Mouse (Mus musculus): ENCODE measurements around the gene Prrg2. TPM values are rescaled to one million over a fixed set of nuclear protein-coding genes. Genes with fewer than 3 reads are reported as not detected.
A peak's percentile ranks its signal among the peaks of the same experiment; 100 is the strongest.

Prrg2 gene
- polyA plus RNA-seq, 1 experiment from 2014 or later = 17.7 TPM

GRCm38 (mm10) chr7:45083300-45083890 lies 20.9 kb upstream of the Prrg2 start:
- Histone ChIP-seq H3K27ac (0 out of 2 replicates have a peak overlapping the region, but pooled peaks have one; percentile 26), H3K4me1 (peaks cover 13% of the 10 kb centered on the region; the same call in 1 of the 2 replicates), H3K4me3 (0 out of 2 replicates have a peak overlapping the region, but pooled peaks have one; percentile 2), H3K9me3 (no peaks in the 10 kb centered on the region), H3K36me3 (replicated peaks) (peaks cover 59% of the 10 kb centered on the region), H3K27me3 (ENCODE audit: poor library complexity, severe bottlenecking) (no peaks in the 10 kb centered on the region)
- 91% methylated on average over 22 of the region's 22 CpGs for WGBS
- no peak for DNase-seq (ENCODE audit: extremely low spot score, low spot score)

GRCm38 (mm10) chr7:45082401-45083299 lies 20.2 kb upstream of the Prrg2 start:
- Histone ChIP-seq H3K27ac (0 out of 2 replicates have a peak overlapping the region, but pooled peaks have one; percentile 26), H3K9me3 (no peaks in the 10 kb centered on the region), H3K4me1 (peaks cover 13% of the 10 kb centered on the region; the same call in 1 of the 2 replicates), H3K27me3 (ENCODE audit: poor library complexity, severe bottlenecking) (no peaks in the 10 kb centered on the region), H3K36me3 (replicated peaks) (peaks cover 55% of the 10 kb centered on the region), H3K4me3 (no peak overlapping the region)
- no peak for DNase-seq (ENCODE audit: extremely low spot score, low spot score)
- 75% methylated on average over 25 of the region's 25 CpGs for WGBS

- Histone ChIP-seq H3K36me3 (replicated peaks) (peaks cover 55% of the 10 kb centered on the region), H3K27ac (no peak overlapping the region), H3K9me3 (no peaks in the 10 kb centered on the region), H3K4me1 (peaks cover 13% of the 10 kb centered on the region; the same call in 1 of the 2 replicates), H3K4me3 (no peak overlapping the region), H3K27me3 (ENCODE audit: poor library complexity, severe bottlenecking) (no peaks in the 10 kb centered on the region)
- 40% methylated on average over 5 of the region's 5 CpGs for WGBS
- no peak for DNase-seq (ENCODE audit: extremely low spot score, low spot score)
Observed at GRCm38 (mm10) chr7:45081016-45081415, 18.5 kb upstream of the Prrg2 start.

- H3K27me3 ChIP-seq (ENCODE audit: poor library complexity, severe bottlenecking) = no peaks in the 10 kb centered on the region
- no peak overlapping the region for H3K27ac ChIP-seq
- peaks cover 56% of the 10 kb centered on the region for H3K36me3 ChIP-seq (replicated peaks)
- 3% methylated on average over 10 of the region's 10 CpGs for WGBS
- DNase-seq (ENCODE audit: extremely low spot score, low spot score) = peak; percentile 88
- no peaks in the 10 kb centered on the region for H3K9me3 ChIP-seq
- peaks cover 13% of the 10 kb centered on the region; the same call in 1 of the 2 replicates for H3K4me1 ChIP-seq
- H3K4me3 ChIP-seq = no peak overlapping the region
Observed at GRCm38 (mm10) chr7:45079856-45080255, 17.4 kb upstream of the Prrg2 start.

GRCm38 (mm10) chr7:45078513-45078912 lies 16.0 kb upstream of the Prrg2 start:
- H3K27ac ChIP-seq = no peak overlapping the region
- peaks cover 58% of the 10 kb centered on the region for H3K36me3 ChIP-seq (replicated peaks)
- H3K9me3 ChIP-seq = no peaks in the 10 kb centered on the region
- H3K4me1 ChIP-seq = peaks cover 13% of the 10 kb centered on the region; the same call in 1 of the 2 replicates
- H3K4me3 ChIP-seq = no peak overlapping the region
- DNase-seq (ENCODE audit: extremely low spot score, low spot score) = peak; percentile 73
- 41% methylated on average over 9 of the region's 9 CpGs for WGBS
- no peaks in the 10 kb centered on the region for H3K27me3 ChIP-seq (ENCODE audit: poor library complexity, severe bottlenecking)

GRCm38 (mm10) chr7:45077829-45078228 lies 15.4 kb upstream of the Prrg2 start:
- peaks cover 55% of the 10 kb centered on the region for H3K36me3 ChIP-seq (replicated peaks)
- H3K27me3 ChIP-seq (ENCODE audit: poor library complexity, severe bottlenecking) = no peaks in the 10 kb centered on the region
- H3K9me3 ChIP-seq = no peaks in the 10 kb centered on the region
- H3K27ac ChIP-seq = no peak overlapping the region
- DNase-seq (ENCODE audit: extremely low spot score, low spot score) = no peak
- H3K4me3 ChIP-seq = no peak overlapping the region
- 88% methylated on average over 2 of the region's 2 CpGs for WGBS
- peaks cover 12% of the 10 kb centered on the region; the same call in 1 of the 2 replicates for H3K4me1 ChIP-seq

GRCm38 (mm10) chr7:45077322-45077721 lies 14.8 kb upstream of the Prrg2 start:
- no peak overlapping the region for H3K27ac ChIP-seq
- peaks cover 50% of the 10 kb centered on the region for H3K36me3 ChIP-seq (replicated peaks)
- H3K27me3 ChIP-seq (ENCODE audit: poor library complexity, severe bottlenecking) = no peaks in the 10 kb centered on the region
- 89% methylated on average over 14 of the region's 14 CpGs for WGBS
- H3K4me3 ChIP-seq = no peak overlapping the region
- no peak for DNase-seq (ENCODE audit: extremely low spot score, low spot score)
- no peaks in the 10 kb centered on the region for H3K9me3 ChIP-seq
- H3K4me1 ChIP-seq = peaks cover 7% of the 10 kb centered on the region; the same call in 1 of the 2 replicates

- 89% methylated on average over 30 of the region's 30 CpGs for WGBS
- Histone ChIP-seq H3K27me3 (ENCODE audit: poor library complexity, severe bottlenecking) (no peaks in the 10 kb centered on the region), H3K36me3 (replicated peaks) (peaks cover 49% of the 10 kb centered on the region), H3K9me3 (no peaks in the 10 kb centered on the region), H3K27ac (no peak overlapping the region), H3K4me1 (peaks cover 5% of the 10 kb centered on the region; the same call in 1 of the 2 replicates), H3K4me3 (peak overlapping the region; percentile 10)
- DNase-seq (ENCODE audit: extremely low spot score, low spot score) = no peak
Observed at GRCm38 (mm10) chr7:45076501-45076900, 14.0 kb upstream of the Prrg2 start.

- Histone ChIP-seq H3K4me3 (no peak overlapping the region), H3K9me3 (no peaks in the 10 kb centered on the region), H3K4me1 (peaks cover 5% of the 10 kb centered on the region; the same call in 1 of the 2 replicates), H3K27ac (no peak overlapping the region), H3K27me3 (ENCODE audit: poor library complexity, severe bottlenecking) (no peaks in the 10 kb centered on the region), H3K36me3 (replicated peaks) (peaks cover 49% of the 10 kb centered on the region)
- no peak for DNase-seq (ENCODE audit: extremely low spot score, low spot score)
- 92% methylated on average over 4 of the region's 4 CpGs for WGBS
Observed at GRCm38 (mm10) chr7:45075405-45075804, 12.9 kb upstream of the Prrg2 start.

- no peak overlapping the region for H3K4me3 ChIP-seq
- H3K4me1 ChIP-seq = no peaks in the 10 kb centered on the region
- no peaks in the 10 kb centered on the region for H3K27me3 ChIP-seq (ENCODE audit: poor library complexity, severe bottlenecking)
- H3K27ac ChIP-seq = no peak overlapping the region
- no peaks in the 10 kb centered on the region for H3K9me3 ChIP-seq
- H3K36me3 ChIP-seq (replicated peaks) = peaks cover 49% of the 10 kb centered on the region
- 92% methylated on average over 12 of the region's 12 CpGs for WGBS
- no peak for DNase-seq (ENCODE audit: extremely low spot score, low spot score)
Observed at GRCm38 (mm10) chr7:45073949-45074348, 11.5 kb upstream of the Prrg2 start.

- no peaks in the 10 kb centered on the region for H3K4me1 ChIP-seq
- H3K4me3 ChIP-seq = no peak overlapping the region
- peaks cover 49% of the 10 kb centered on the region for H3K36me3 ChIP-seq (replicated peaks)
- no peak for DNase-seq (ENCODE audit: extremely low spot score, low spot score)
- H3K27ac ChIP-seq = no peak overlapping the region
- 86% methylated on average over 7 of the region's 7 CpGs for WGBS
- H3K9me3 ChIP-seq = no peaks in the 10 kb centered on the region
- no peaks in the 10 kb centered on the region for H3K27me3 ChIP-seq (ENCODE audit: poor library complexity, severe bottlenecking)
Observed at GRCm38 (mm10) chr7:45073171-45073707, 10.8 kb upstream of the Prrg2 start.

GRCm38 (mm10) chr7:45072230-45072629 lies 9.8 kb upstream of the Prrg2 start:
- DNase-seq (ENCODE audit: extremely low spot score, low spot score) = no peak
- H3K36me3 ChIP-seq (replicated peaks) = peaks cover 41% of the 10 kb centered on the region
- no peak overlapping the region for H3K4me3 ChIP-seq
- H3K9me3 ChIP-seq = no peaks in the 10 kb centered on the region
- no peak overlapping the region for H3K27ac ChIP-seq
- H3K4me1 ChIP-seq = no peaks in the 10 kb centered on the region
- no peaks in the 10 kb centered on the region for H3K27me3 ChIP-seq (ENCODE audit: poor library complexity, severe bottlenecking)
- WGBS = 78% methylated on average over 2 of the region's 2 CpGs

Data from forebrain, embryonic 10.5 days (tissue).